Mouse (Mus musculus) bone marrow macrophage, adult 2 months (primary cell): Measurements from ENCODE around the gene Dst.

Experiments used
- CTCF ChIP-seq: IDR thresholded peaks from 2 replicates; pipeline ENCODE4 v1.5.1; 2012; ENCODE audit warnings: low read depth, mild to moderate bottlenecking, low read length, moderate library complexity
- POLR2A ChIP-seq: IDR thresholded peaks from 2 replicates; pipeline ENCODE4 v1.6.1; 2012; ENCODE audit warnings: mild to moderate bottlenecking, low read depth, low read length, borderline replicate concordance

GRCm38 (mm10) chr1:34028722-34029121 is 120.7 kb downstream of the Dst start:
- TF ChIP-seq CTCF: no peak
- no peak for TF ChIP-seq POLR2A
